Mouse (Mus musculus) spleen, adult 18-20 months (tissue): ENCODE data around the gene Ctla4.

Source experiments
- DNase-seq, 2 experiments: peaks; one replicate each; pipeline ENCODE4 v3.0.0; 2022; ENCODE audit warnings: mixed read lengths in 2 of 2

Gene Ctla4

DNA sequence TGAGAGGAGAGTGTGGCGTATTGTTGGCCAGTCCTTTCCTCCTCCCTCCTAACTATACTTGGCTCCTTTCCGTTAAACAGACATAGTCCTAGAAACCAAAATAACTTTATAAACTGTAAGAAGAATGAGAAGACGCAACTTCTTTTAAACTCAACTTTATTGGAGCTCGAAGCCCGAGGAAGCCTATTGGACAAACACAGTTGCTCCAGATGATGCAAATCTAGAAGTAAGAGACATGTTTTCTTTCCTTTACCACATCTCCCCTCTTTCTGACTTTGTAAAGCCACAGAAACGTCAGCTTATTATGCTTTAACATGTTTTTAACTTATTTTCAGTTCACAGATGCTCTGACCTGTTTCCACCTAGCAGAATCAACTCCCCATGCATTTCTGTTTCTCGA is at the start of gene Ctla4:
TSS of gene Ctla4 (plus strand) at position 20 of the 400 bp plus-strand sequence.
- no peak for DNase-seq

GRCm38 (mm10) chr1:60839161-60839560 is 47.6 kb upstream of the Ctla4 start:
- no peak for DNase-seq

- no peak for DNase-seq
Measured at GRCm38 (mm10) chr1:60845318-60846060, 41.3 kb upstream of the Ctla4 start.

- no peak for DNase-seq
Measured at GRCm38 (mm10) chr1:60846616-60847275, 40.1 kb upstream of the Ctla4 start.

DNA sequence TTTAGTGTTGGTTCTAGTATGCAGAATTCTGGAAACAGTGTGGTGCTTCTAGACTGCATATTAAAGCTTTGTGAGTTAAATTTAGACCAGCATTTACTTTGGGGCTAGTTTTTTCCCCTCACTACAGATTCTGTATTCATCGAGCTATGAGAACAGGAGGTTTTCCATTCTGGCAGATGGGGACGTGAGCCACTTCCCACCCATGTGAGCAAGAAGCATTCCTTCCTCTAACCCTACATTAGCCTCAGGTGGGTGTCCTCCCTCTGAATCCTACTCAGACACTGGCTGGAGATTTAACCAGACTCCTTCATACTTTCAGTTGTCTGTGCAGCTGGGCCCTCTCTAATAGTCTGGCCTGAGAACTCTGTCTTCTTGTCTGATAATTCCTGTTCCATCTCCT is 37.7 kb upstream of the Ctla4 start:
- DNase-seq: no peak

GRCm38 (mm10) chr1:60849816-60850215 is 37.0 kb upstream of the Ctla4 start:
- no peak for DNase-seq

- DNase-seq: no peak
Measured at GRCm38 (mm10) chr1:60851041-60851781, 35.6 kb upstream of the Ctla4 start.

DNA sequence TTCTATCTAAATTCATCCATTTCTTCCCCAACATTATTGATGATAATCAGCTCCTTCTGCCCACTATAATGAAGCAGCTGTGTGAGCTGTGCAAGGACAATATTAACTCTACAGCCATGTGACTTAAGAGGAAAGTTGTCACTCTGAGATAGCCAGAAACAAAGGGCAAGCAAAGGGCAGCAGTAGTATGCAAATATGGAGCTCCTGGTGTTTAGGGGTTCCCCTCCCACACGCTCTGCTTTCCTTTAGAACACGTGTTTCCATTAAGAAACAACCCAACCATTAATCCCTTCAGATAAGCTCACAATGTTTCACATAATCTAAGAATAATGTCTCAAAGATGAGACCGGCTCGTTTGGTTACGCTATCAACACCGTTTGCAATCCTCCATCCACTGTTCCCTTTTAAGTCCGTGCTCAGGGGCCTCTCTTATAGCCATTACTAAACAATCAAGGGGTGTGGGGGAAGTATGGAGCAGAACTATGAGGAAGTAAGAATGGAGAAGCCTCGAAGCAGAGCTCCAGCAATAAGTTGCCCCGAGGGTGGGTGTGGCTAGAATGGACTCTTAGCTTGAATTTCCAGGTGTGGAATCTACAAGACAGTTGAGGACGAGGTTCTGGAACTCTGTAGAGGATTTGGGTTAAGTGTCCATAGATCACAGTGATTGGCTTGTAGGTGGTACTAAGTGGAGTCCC is 34.6 kb upstream of the Ctla4 start:
- no peak for DNase-seq

DNA sequence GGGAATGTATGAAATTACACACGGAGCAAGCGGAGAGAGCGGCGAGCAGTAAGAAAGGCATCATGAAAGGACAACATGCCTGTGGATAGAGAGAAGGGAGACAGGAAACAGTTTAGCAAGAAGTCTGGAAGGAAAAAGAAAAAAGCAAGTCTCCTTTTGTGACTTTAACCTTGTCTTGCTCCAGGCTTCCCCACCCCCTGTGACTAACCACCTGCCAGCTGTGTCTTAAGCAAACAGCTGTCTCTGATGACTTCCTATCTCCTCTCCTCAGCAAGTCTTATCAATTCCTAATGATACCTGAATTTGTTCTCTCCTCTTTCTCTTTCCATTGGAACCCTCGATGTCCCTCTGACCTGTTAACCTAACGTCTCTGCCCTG is 34.0 kb upstream of the Ctla4 start:
- no peak for DNase-seq

DNA sequence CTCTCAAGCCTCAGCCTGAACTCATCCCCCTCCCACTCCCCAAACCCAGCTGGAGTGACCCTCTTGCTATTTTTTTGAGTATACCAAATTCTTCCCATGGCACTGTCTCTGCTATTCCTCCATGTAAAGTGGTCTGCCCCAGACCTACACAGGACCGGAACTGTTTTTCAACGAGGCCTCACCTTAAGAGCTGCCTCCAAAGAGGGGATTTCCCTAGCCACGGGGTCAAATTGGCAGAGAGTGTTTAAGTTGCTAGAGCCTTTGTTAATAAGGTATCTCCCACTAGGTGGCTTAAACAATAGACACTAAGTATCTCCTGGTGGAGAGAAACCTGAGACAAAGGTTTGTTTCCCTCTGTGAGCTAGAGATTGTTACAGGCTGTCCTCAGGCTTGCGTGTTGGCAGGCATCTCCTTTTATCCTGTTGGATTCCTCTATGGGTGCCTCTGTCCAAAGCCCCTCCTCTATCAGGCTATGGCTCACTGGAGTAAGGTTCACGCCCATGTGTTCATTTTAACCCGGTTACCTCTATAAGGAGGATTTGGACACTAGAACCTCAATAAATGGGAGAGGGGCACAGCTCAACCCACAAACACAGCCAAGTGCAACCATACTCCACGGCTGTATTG is 33.4 kb upstream of the Ctla4 start:
- no peak for DNase-seq

DNA sequence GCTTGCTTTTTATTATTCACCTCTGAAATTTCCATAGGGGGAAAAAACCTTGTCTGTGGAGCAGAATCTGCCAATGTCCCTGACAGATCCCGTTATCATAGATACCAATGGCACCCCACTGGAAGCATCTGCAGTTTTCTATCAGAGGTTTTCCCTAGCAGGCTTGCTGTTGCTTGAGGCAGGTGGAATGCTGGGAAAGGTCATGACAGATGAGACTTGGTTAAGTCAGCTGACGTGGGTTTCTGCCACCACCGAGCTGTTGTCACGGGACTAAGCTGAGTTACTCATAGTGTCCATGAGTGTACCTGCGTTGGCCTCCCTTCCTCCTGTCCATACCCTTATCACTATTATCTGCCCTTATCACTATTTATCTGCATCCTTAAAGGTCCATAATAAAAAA is 32.8 kb upstream of the Ctla4 start:
- no peak for DNase-seq

- DNase-seq: no peak
Measured at GRCm38 (mm10) chr1:60857351-60858220, 29.2 kb upstream of the Ctla4 start.

GRCm38 (mm10) chr1:60859159-60859558 is 27.6 kb upstream of the Ctla4 start:
- no peak for DNase-seq

DNA sequence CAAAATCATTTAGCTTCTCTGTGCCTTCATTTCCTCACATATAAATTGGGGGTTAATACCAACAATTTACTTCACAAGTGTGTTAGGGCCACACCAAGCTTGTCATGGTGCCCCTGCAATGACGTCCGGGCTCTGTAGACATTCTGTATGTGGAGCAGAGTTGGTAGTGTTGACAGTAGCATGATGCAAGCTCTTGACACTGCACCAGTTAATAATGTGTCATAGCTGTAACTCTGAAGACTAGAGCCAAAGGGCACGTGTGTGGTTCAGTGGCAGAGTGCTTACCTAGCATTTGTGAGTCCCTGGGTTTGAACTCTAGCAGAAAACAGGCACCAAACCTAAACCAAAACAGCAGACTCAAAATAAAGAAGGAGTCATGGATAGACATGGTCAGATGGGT is 27.0 kb upstream of the Ctla4 start:
- DNase-seq: no peak

GRCm38 (mm10) chr1:60860357-60860946 is 26.3 kb upstream of the Ctla4 start:
- DNase-seq: no peak

DNA sequence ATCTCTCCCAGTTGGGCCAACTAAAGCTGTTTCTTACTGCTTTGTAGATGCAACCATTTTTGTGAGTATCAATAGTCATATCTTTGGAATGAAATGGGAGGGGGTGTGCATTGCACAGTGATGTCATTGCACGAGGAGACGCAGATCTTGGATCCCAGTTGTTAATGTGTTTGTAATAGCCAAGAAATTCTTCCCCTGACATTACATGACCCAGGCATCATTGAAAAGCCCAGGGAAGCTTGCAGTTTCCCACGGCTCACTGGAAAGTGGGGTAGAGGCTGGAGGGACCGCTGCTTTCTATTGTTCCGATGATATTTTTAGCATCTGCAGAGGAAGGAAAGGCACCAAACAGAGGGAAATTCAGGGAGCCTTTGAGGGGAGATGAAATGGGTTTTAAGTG is 25.8 kb upstream of the Ctla4 start:
- DNase-seq: no peak

- DNase-seq: no peak
Measured at GRCm38 (mm10) chr1:60861431-60861830, 25.4 kb upstream of the Ctla4 start.

DNA sequence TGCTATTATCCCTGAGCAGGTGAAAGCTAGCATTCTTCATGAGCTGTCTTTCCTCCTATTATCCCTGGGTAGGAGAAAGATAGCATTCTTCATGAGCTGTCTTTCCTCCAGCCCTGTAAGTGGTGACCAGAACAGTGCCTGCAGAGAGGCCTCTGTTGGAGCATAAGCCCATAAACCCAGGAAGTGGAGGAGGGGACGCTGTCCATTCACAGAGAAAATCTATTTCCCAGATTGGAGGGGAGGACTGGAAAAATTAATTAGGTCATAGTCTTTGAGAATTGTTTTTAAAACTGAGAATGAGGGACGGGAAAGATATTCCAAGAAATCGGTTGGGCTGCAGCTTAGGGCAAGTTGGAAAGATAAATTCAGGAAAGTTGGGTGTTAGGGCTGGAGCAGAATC is 24.3 kb upstream of the Ctla4 start:
- DNase-seq: no peak

GRCm38 (mm10) chr1:60862951-60863461 is 23.8 kb upstream of the Ctla4 start:
- no peak for DNase-seq

- no peak for DNase-seq
Measured at GRCm38 (mm10) chr1:60863701-60864100, 23.1 kb upstream of the Ctla4 start.

DNA sequence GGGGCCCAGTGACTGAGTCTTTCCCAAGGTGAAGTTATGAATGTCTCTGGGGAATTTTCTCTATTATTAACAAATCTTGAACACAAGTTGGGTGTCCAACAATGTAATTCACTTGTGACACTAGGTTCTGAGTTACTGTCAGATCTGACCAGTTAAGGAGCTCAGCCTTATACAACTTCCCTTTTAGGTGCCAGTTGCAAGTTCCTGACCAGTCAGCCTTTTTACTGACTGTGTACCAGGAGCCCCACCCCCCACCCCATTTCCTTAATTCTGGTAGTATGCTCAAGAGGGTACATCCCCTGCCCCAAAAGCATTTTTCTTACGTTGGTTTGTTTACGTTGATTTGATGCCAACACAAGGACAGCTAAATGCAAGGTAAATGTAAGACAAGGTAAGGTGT is 21.6 kb upstream of the Ctla4 start:
- no peak for DNase-seq
